Mouse (Mus musculus): Measurements from ENCODE around the gene Pmp22. TPM values are rescaled to one million over a fixed set of nuclear protein-coding genes. Genes with fewer than 3 reads are reported as not detected.

Gene Pmp22
- total RNA-seq, 4 experiments from 2014 or later, result 31.6 to 43.0 (median 38.9) TPM

- no peak for DNase-seq (ENCODE audit: low spot score)
Measured at GRCm38 (mm10) chr11:63162806-63163205, 34.0 kb downstream of the Pmp22 start.

DNA sequence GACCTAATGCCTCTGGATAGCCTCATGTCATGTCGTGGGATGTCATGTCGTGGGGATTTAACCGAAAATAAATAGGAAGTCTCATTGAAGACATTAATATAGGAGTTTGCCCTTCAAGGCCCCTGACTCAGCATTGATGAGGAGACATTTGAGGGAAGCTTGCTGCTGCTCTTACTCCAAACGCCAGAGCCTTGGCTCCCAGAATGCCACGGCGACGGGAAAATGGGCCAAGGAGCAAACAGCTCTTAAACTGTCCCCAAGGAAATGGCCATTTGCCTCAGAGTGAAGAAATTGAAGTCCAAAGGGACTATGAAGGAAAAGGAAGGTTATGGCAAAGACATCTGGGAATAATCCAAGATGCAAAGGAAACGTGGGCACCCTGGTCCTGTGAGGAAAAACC is 34.8 kb downstream of the Pmp22 start:
- DNase-seq (ENCODE audit: low spot score), result no peak

DNA sequence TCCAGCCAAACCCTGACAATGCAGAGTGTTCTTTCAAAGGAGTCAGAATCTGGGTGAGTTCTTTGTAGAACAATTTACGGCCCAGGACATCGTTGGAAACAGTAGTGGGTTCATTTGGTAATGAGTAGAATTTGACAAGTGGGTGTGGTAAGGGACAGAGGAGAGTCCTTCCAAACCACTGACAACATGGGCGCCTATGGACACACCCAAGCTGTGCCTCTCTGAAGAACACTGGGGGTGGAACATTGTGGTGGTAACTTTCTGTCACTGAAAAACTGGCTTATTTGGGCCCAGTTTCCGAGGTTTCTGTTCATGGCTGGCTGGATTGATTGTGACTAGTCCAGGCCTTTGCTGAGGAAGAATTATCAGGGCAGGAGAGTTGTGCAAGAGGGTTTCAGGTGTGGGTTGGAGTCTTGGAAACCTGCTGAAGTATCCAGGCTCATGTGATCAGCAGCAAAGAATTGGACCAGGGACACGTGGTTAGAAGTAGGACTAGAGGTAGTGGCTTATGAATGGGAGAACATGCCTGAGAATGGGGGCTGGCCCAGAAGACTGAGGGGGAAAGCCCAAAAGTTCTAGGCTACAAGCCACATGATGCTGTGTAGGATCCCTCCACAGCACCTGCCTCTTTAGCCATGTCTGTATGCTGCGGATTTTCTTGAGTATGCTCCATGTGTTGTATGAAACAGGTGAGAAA is 35.4 kb downstream of the Pmp22 start:
- DNase-seq (ENCODE audit: low spot score), result no peak

- DNase-seq (ENCODE audit: low spot score), result peak; percentile 26
Measured at GRCm38 (mm10) chr11:63164756-63165484, 36.1 kb downstream of the Pmp22 start.

GRCm38 (mm10) chr11:63167826-63168225 is 39.0 kb downstream of the Pmp22 start:
- DNase-seq (ENCODE audit: low spot score), result no peak

GRCm38 (mm10) chr11:63168551-63169258 is 39.9 kb downstream of the Pmp22 start:
- DNase-seq (ENCODE audit: low spot score), result no peak

- DNase-seq (ENCODE audit: low spot score), result no peak
Measured at GRCm38 (mm10) chr11:63171977-63172376, 43.2 kb downstream of the Pmp22 start.

- peak; percentile 36 for DNase-seq (ENCODE audit: low spot score)
Measured at GRCm38 (mm10) chr11:63173604-63174003, 44.8 kb downstream of the Pmp22 start.

GRCm38 (mm10) chr11:63175302-63175701 is 46.5 kb downstream of the Pmp22 start:
- DNase-seq (ENCODE audit: low spot score), result no peak

DNA sequence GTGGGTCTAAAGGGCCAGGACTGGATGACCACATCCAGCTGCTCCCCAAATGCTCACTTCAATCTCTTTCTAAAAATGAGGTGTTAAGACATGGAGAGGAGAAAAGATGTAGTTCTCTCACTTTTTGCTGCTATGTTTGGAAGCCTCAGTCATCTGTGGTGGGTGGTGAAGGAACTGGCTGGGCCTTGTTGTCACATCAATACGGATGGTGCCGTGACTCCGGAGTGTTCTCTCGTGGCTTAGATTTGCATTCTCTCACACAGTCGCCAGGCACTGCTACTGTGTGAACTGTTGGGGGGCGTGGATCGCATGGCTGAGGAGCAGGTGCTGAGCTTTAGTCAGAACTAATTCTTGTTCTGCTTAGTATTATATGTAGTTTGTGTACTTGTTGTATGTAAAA is 47.6 kb downstream of the Pmp22 start:
- no peak for DNase-seq (ENCODE audit: low spot score)

DNA sequence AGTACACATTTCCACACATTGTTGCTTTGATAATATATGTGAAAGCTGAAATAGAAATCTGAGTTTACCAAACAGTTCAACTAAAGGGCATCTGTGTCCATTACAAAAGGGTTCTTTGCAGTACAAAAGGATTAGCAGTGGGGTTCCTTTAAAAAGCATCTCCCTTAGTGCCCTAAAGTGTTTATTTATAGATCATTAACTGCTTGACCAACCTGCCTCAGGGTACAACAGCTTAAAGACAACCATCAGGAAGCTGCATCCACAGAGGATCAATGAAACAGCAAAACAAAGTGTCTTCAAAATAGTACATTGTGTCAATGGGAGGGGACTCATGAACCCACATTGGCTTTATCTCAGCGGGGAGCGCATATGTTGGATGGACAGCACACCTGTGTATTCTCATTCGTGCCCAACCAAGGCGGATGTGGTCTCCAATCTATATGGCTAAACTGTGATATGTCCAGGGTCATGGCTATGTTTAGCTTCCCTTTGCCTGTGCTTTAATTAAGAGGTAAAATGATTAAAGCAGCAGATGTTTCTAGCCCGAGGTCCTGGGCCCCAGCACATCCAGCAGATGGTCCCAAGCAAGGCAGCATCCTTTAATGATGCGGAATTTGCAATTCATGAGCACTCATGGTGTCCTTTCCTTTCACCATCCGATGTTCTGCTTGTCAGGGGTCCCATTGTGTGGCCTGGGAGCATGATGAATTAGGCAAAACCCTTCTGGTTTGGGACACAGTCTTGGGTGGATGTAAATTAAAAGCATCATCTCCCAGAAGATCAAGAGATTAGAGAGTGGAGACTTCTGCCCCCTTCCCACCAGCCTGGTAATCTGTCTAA is 51.7 kb downstream of the Pmp22 start:
- no peak for DNase-seq (ENCODE audit: low spot score)

- DNase-seq (ENCODE audit: low spot score), result no peak
Measured at GRCm38 (mm10) chr11:63188803-63189202, 60.0 kb downstream of the Pmp22 start.

DNA sequence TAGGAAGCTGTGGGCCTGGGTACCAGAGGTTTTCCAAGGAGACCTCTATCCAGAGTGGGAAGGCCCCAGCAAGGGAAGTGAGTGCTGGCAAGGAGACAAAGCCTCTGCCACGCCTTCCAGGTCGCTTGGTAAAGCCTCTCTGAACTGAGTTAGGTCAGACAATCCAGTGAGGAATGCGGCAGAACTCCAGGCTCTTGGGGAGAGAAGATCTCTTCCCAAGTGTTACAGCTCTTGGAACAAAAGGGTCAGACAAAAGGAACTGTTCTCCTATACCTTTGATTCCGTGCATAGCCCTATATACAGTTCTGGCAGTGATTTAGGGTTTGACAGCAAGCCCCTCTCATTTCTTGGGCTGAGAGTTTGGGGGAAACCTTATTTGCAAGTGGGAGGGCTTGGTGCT is 69.3 kb downstream of the Pmp22 start:
- DNase-seq (ENCODE audit: low spot score), result no peak

DNA sequence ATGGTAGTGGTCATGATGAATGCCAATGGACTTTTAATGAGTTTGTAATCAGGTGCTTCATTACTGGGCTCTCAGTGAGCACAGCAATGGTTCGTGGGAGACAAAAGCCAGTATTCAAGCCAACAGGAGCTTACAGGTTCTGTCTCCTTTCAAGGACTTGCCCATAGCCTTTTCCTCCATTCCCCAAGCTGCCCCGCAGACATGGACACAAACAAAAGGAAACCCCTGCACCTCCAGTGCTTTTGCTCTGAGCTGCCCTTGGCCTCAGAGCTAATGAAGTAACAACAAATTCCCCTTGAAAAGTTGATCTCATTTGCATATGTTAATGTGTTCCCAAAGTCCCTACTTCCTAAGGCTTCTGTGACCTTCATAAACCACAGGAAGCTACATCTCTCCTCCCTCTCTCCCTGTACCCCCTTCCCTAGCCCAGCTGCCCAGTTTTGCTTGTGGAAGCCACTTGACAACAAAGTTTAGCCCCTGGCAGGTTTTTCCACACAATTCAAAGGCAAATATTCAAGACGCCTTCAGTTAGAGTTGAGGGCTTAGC is 73.3 kb downstream of the Pmp22 start:
- no peak for DNase-seq (ENCODE audit: low spot score)

Other genes with a start within 250 kb of the Pmp22 start
- gene Tvp23b, start 249.5 kb upstream of the Pmp22 start, total RNA-seq (2022), result 10 to 100 TPM; 18.5 to 24.8 (median 21.2) TPM
- not detected for gene Cdrt4, start 177.8 kb upstream of the Pmp22 start, total RNA-seq (2022)
- gene Tekt3, start 67.3 kb upstream of the Pmp22 start, total RNA-seq (2022), result not detected

All from heart, adult 8-10 months (tissue).